Comparison of ENCODE assay signal across 31 mouse cellular contexts in genomic region chr3:129631018-129631417, GRCm38 (mm10).
DNase-seq lines count a peak whose midpoint lies in the region; ATAC-seq and TF ChIP-seq lines count a peak whose summit lies in the region.
"Had no signal": no experiment of that assay in that cellular context is flagged by ENCODE, and none has a peak within 500 bp of the region (broad histone marks: within the 10 kb centered on the region; RNA-seq: fewer than 3 reads in every experiment).

No protein-coding gene starts in this region.

- no peak for TF ChIP-seq POLR2A in brain, embryonic 14.5 days (IDR thresholded peaks at IDR 0.05; ENCODE audit: borderline replicate concordance, extremely low read depth, insufficient read depth, insufficient read length, poor library complexity, severe bottlenecking)

- 62% methylated on average over 1 of the region's 1 CpGs for WGBS in hindbrain, embryonic 16.5 days

- H3K27me3 ChIP-seq in hindbrain, embryonic 16.5 days (replicated peaks; ENCODE audit: control insufficient read depth, insufficient read depth, low read length) = no peaks in the 10 kb centered on the region
- H3K27me3 ChIP-seq: embryonic facial prominence, embryonic 13.5 days; hindbrain, embryonic 12.5 days; limb, embryonic 12.5 days; liver, embryonic 15.5 days; midbrain, embryonic 15.5 days; stomach, embryonic 15.5 days had no signal

- ATAC-seq in hindbrain, embryonic 16.5 days = no peak
- ATAC-seq: intestine, embryonic 16.5 days; midbrain, embryonic 15.5 days had no signal

- H3K27ac ChIP-seq in layer of hippocampus, adult 2 months = peak overlapping the region; percentile 10; the same call in 1 of the 2 replicates
- H3K27ac ChIP-seq in hindbrain, embryonic 16.5 days (ENCODE audit: low read depth, low read length) = no peak overlapping the region
- H3K27ac ChIP-seq: embryonic facial prominence, embryonic 13.5 days; forebrain, embryonic 10.5 days; gastrocnemius, adult 2 months; hindbrain, embryonic 12.5 days; limb, embryonic 12.5 days; liver, embryonic 15.5 days; midbrain, embryonic 10.5 days; midbrain, embryonic 15.5 days; stomach, embryonic 15.5 days had no signal

- no peak for TF ChIP-seq CTCF in layer of hippocampus, adult 2 months (conservative IDR thresholded peaks at IDR 0.05)
- no peak for TF ChIP-seq CTCF in brain, embryonic 14.5 days (IDR thresholded peaks at IDR 0.05; ENCODE audit: borderline replicate concordance, extremely low read depth, insufficient read depth, insufficient read length)

- no peak overlapping the region for H3K9ac ChIP-seq in hindbrain, embryonic 16.5 days (ENCODE audit: low read depth, low read length)
- H3K9ac ChIP-seq: embryonic facial prominence, embryonic 13.5 days; hindbrain, embryonic 12.5 days; limb, embryonic 12.5 days; liver, embryonic 15.5 days; midbrain, embryonic 15.5 days; stomach, embryonic 15.5 days had no signal

- no peaks in the 10 kb centered on the region for H3K9me3 ChIP-seq in hindbrain, embryonic 16.5 days (ENCODE audit: control insufficient read depth, low read length)
- H3K9me3 ChIP-seq: embryonic facial prominence, embryonic 13.5 days; forebrain, embryonic 10.5 days; G1E; hindbrain, embryonic 12.5 days; limb, embryonic 12.5 days; liver, embryonic 15.5 days; midbrain, embryonic 10.5 days; midbrain, embryonic 15.5 days; stomach, embryonic 15.5 days had no signal

- no peak for DNase-seq in layer of hippocampus, adult 2 months (ENCODE audit: low spot score in 2 of 2)
- DNase-seq in layer of hippocampus, postnatal 14 days (ENCODE audit: low spot score in 2 of 2) = no peak
- peak; percentile 34 for DNase-seq in lung, postnatal 10 days
- DNase-seq in lung, adult 18-20 months = no peak
- peak; percentile 21 for DNase-seq in brain, embryonic 14.5 days (ENCODE audit: low read depth)
- DNase-seq in thymus, postnatal 4 days = no peak
- DNase-seq: adrenal gland, postnatal 10 days; B cell, adult 2 months; cerebellum, adult 18-20 months; cerebellum, postnatal 10 days; gastrocnemius, adult 2 months; gastrocnemius, postnatal 36 days; heart, adult 18-20 months; heart, postnatal 36 days; kidney, adult 9 months; kidney, postnatal 10 days; layer of hippocampus, adult 9-11 months; right cerebral cortex, postnatal 25 days; thymus, postnatal 36 days had no signal

- H3K4me2 ChIP-seq in hindbrain, embryonic 16.5 days (ENCODE audit: low read length) = no peak overlapping the region
- H3K4me2 ChIP-seq: embryonic facial prominence, embryonic 13.5 days; heart, embryonic 11.5 days; hindbrain, embryonic 12.5 days; limb, embryonic 12.5 days; liver, embryonic 15.5 days; midbrain, embryonic 15.5 days; stomach, embryonic 15.5 days had no signal

- no peaks in the 10 kb centered on the region for H3K36me3 ChIP-seq in hindbrain, embryonic 16.5 days (ENCODE audit: control insufficient read depth, insufficient read depth, low read length)
- H3K36me3 ChIP-seq: midbrain, embryonic 15.5 days; stomach, embryonic 15.5 days had no signal

- no peak overlapping the region for H3K4me3 ChIP-seq in layer of hippocampus, adult 2 months
- no peak overlapping the region for H3K4me3 ChIP-seq in hindbrain, embryonic 16.5 days (ENCODE audit: low read length)
- H3K4me3 ChIP-seq: embryonic facial prominence, embryonic 13.5 days; forebrain, embryonic 10.5 days; gastrocnemius, adult 2 months; hindbrain, embryonic 12.5 days; limb, embryonic 12.5 days; liver, embryonic 15.5 days; midbrain, embryonic 10.5 days; midbrain, embryonic 15.5 days; stomach, embryonic 15.5 days had no signal

- H3K4me1 ChIP-seq in hindbrain, embryonic 16.5 days (ENCODE audit: control insufficient read depth, insufficient read depth, low read depth, low read length) = no peaks in the 10 kb centered on the region
- H3K4me1 ChIP-seq: embryonic facial prominence, embryonic 13.5 days; forebrain, embryonic 10.5 days; hindbrain, embryonic 12.5 days; limb, embryonic 12.5 days; midbrain, embryonic 10.5 days; stomach, embryonic 15.5 days had no signal

Comparison
In these comparisons a context has a peak if more than half of its experiments do, and no peak if none do; other contexts are left out.
1. DNase-seq: peak in lung, postnatal 10 days (single experiment) and brain, embryonic 14.5 days (single experiment); none in layer of hippocampus, adult 2 months (0 of 2), layer of hippocampus, postnatal 14 days (0 of 2), lung, adult 18-20 months (0 of 2) and thymus, postnatal 4 days (single experiment).